Mouse (Mus musculus) kidney, embryonic 16.5 days (tissue): ENCODE data around the gene Elmo2. TPM values are rescaled to one million over a fixed set of nuclear protein-coding genes. Genes with fewer than 3 reads are reported as not detected.

Experiments
- ATAC-seq: fragments of 200-750 bp; cut with Nextera tagmentation; 2 replicates; pipeline ENCODE4 v1.8.0; 2017; ENCODE audit warnings: moderate TSS enrichment; ENCODE audit not compliant: low FRiP score, low TSS enrichment
- H3K27ac ChIP-seq: fragments of 300-500 bp; sonication (generic); 2 replicates; pipeline ENCODE4 v1.5.1; 2014; ENCODE audit warnings: low read length
- H3K27me3 ChIP-seq: fragments of 300-500 bp; sonication (generic); 2 replicates; pipeline ENCODE4 v1.6.1; 2014; ENCODE audit warnings: low read length, control low read depth, mixed read lengths; ENCODE audit not compliant: insufficient read depth
- H3K36me3 ChIP-seq: fragments of 300-500 bp; sonication (generic); 2 replicates; pipeline ENCODE4 v1.6.1; 2014; ENCODE audit warnings: low read length, control low read depth, mixed read lengths; ENCODE audit not compliant: insufficient read depth
- H3K4me1 ChIP-seq: fragments of 300-500 bp; sonication (generic); 2 replicates; pipeline ENCODE4 v1.6.1; 2014; ENCODE audit warnings: low read length, control low read depth, mixed read lengths; ENCODE audit not compliant: insufficient read depth
- H3K4me2 ChIP-seq: fragments of 300-500 bp; sonication (generic); replicated peaks from 2 replicates; pipeline ENCODE4 v1.6.1; 2014; ENCODE audit warnings: low read depth, low read length
- H3K4me3 ChIP-seq: fragments of 300-500 bp; sonication (generic); 2 replicates; pipeline ENCODE4 v1.5.1; 2014; ENCODE audit warnings: mild to moderate bottlenecking, low read length
- H3K9ac ChIP-seq: fragments of 300-500 bp; sonication (generic); replicated peaks from 2 replicates; pipeline ENCODE4 v1.6.1; 2014; ENCODE audit warnings: low read length
- H3K9me3 ChIP-seq: fragments of 300-500 bp; sonication (generic); 2 replicates; pipeline ENCODE4 v1.6.1; 2016; ENCODE audit warnings: low read length, control low read depth
- WGBS: fragments of 180-500 bp; shearing (Covaris S2); extraction: QIAGEN DNeasy Blood & Tissue Kit; methylation state at CpG from one replicate; pipeline ENCODE4 v1.1.7; 2014; 5-methylcytosine and 5-hydroxymethylcytosine counted together
- polyA plus RNA-seq: library from polyadenylated mRNA; unstranded; fragments of >200 nt; fragmentation: Nextera tagmentation; extraction: Ambion mirVana; gene quantifications from 2 replicates; pipeline ENCODE4 v1.2.1, GENCODE M21; 2015

The Elmo2 gene
- 88.4 and 93.7 TPM in 2 replicates for polyA plus RNA-seq

DNA sequence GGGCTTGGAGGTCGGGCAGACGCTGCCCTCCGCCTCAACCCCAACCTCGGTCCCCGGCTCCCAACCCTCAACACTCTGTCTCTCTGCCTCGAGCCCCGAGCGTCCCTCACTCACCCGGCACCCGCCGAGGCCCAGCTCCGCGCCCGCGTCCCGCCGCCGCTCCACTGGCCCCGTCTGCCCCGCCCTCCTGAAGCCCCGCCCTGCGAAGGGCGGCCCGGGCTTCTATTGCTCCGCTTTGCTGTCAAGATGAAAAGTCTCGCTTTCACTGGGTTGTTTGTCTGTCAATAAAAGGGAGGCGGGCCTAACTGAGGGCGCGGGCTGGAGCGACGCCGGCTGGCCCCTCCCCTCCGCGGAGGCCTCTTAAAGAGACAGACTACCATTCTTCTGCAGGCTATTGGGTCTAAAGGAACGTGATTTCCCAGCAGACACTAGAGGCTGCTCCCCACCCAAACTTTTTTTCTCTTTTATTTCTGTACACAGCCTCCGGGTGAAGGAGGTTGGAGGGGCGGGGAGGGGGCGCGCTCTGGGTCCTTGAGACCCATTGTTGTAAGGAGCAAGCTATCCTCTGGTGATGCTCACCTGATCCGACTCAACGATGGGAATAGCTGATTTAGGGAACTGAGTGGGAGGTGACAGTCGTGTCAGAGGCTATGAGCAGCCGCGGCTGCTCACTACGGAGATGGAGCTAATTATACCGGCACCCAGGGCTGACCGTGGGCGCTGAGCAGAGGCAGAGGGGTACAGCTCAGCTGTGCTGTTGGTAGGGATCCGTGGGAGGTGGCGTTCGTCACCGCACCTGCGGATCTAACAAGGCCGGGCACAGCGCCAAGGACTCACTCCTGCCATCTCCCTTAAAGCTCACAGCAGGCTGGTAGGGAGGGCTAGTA is at the start of gene Elmo2:
Gene Elmo2 (minus strand): TSS at position 176 of the 887 bp plus-strand sequence.
- Histone ChIP-seq H3K36me3 (peaks cover 3% of the 10 kb centered on the region; the same call in 1 of the 2 replicates), H3K4me3 (peak within 1 kb of the TSS; percentile 99), H3K4me2 (peak within 1 kb of the TSS; percentile 94), H3K4me1 (peaks cover 51% of the 10 kb centered on the region), H3K9me3 (peaks cover 6% of the 10 kb centered on the region), H3K9ac (peak within 1 kb of the TSS; percentile 92), H3K27ac (peak within 1 kb of the TSS; percentile 73), H3K27me3 (no peaks in the 10 kb centered on the region)
- peak; percentile 97 for ATAC-seq
- 0% methylated on average over 55 of the region's 55 CpGs for WGBS

DNA sequence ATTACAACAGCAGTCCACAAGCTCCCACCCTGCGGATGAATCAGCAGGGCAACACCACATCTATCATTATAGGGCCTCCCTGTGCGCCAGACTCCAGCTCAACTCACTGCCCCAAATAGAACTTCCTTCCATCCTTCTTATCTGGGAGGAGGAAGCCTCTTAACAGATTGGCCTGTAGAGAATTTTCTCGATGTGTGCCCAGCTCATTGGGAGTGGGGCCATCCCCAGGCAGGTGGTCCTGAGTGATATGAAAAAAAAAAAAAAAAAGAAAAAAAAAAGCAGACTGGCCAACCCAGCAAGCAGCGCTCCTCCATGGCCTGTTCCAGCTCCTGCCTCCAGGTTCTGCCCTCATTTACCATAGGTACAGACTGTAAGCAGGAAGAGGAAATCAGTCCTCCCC is 49.7 kb upstream of the Elmo2 start:
- H3K4me1 ChIP-seq, result no peaks in the 10 kb centered on the region
- H3K4me3 ChIP-seq, result no peak overlapping the region
- ATAC-seq, result no peak
- no peak overlapping the region for H3K9ac ChIP-seq
- peaks cover 11% of the 10 kb centered on the region for H3K9me3 ChIP-seq
- no peaks in the 10 kb centered on the region for H3K27me3 ChIP-seq
- WGBS, result 79% methylated on average over 4 of the region's 4 CpGs
- H3K4me2 ChIP-seq, result no peak overlapping the region
- H3K27ac ChIP-seq, result no peak overlapping the region
- peaks cover 48% of the 10 kb centered on the region for H3K36me3 ChIP-seq

DNA sequence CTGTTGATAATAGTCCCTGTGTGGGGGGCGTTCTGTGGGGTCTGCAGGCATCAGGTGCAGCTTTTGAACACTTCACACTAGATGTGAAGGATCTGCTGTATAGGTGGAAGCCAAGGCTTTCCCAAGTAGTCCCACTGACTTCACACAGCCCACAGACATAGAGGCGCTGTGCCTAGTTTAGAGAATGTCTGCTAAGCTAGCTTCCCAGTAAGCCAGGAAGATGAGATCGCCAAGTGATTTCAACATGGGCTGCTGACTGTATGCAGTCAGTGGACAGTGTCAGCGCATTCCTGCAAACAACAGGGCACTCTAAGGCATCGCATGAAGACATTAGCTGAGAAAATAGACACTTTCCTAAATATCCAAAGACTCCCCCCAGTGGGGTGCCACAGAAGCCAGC is 49.2 kb upstream of the Elmo2 start:
- H3K9me3 ChIP-seq, result peaks cover 5% of the 10 kb centered on the region
- no peak overlapping the region for H3K4me3 ChIP-seq
- no peak for ATAC-seq
- no peaks in the 10 kb centered on the region for H3K27me3 ChIP-seq
- WGBS, result 90% methylated on average over 5 of the region's 5 CpGs
- H3K36me3 ChIP-seq, result peaks cover 43% of the 10 kb centered on the region
- H3K4me1 ChIP-seq, result no peaks in the 10 kb centered on the region
- no peak overlapping the region for H3K9ac ChIP-seq
- no peak overlapping the region for H3K4me2 ChIP-seq
- H3K27ac ChIP-seq, result no peak overlapping the region

DNA sequence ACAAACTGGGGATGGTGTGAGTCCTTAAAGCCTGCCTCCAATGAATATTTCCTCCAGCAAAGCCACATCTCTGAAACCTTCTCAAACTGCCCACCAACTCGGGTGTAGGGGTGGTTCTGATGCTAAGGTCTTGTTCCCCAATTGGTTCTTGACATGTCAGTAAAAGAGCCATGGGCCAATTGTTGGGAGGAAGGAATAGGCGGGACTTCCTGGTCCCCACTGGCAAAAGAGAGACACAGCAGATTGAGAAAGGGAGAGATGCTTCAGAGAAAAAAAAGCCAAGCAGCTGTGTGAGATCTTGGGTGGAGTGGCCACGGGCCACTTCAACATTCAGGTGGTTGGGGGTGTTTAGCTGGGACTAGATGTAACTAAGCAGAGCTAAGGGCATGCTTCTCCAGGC is 44.8 kb upstream of the Elmo2 start:
- Histone ChIP-seq H3K4me1 (peaks cover 19% of the 10 kb centered on the region), H3K9ac (no peak overlapping the region), H3K9me3 (no peaks in the 10 kb centered on the region), H3K4me2 (no peak overlapping the region), H3K4me3 (no peak overlapping the region), H3K27me3 (no peaks in the 10 kb centered on the region), H3K27ac (no peak overlapping the region), H3K36me3 (peaks cover 7% of the 10 kb centered on the region; the same call in 1 of the 2 replicates)
- 26% methylated on average over 3 of the region's 3 CpGs for WGBS
- no peak for ATAC-seq

DNA sequence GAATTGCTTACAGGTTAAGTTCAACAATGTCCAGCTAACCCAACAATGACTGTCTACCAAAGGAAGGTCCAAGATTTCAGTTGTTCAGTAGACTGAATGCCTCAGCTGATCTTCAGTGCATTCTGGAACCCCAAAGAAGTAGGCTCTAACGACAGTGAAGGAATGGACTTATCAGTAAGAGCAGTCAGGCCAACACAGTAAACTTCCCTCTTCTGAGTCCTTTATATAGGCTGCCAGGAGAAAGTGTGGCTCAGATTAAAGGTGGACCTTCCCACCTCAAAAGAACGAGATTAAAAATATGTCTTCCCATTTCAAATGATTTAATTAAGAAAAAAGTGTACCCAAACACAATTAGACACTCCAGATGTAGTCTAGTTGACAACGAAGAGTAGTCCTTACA is 44.1 kb upstream of the Elmo2 start:
- Histone ChIP-seq H3K27ac (no peak overlapping the region), H3K36me3 (peaks cover 7% of the 10 kb centered on the region; the same call in 1 of the 2 replicates), H3K4me1 (peaks cover 19% of the 10 kb centered on the region), H3K4me2 (no peak overlapping the region), H3K4me3 (no peak overlapping the region), H3K27me3 (no peaks in the 10 kb centered on the region), H3K9ac (no peak overlapping the region), H3K9me3 (no peaks in the 10 kb centered on the region)
- WGBS, result 85% methylated on average over 3 of the region's 3 CpGs
- ATAC-seq, result no peak

DNA sequence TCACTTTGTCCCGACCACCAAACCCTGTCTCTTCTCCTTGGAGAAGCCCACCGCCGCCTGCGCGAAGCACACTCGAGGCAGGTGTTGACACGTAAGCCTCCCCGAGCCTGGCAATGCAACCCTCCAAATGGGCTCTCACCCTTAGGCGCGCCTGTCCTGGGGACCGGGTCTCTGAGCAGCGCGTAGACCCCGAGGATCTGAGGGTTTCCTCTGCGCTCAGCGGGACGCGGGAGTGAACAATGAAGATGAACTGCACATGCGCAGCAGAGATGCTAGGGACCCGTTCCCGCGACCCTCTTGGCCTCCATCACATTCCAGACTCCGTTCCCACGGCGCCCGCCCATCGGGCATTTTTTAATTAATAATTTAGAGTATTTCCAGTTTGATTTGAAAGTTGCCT is 42.2 kb upstream of the Elmo2 start, which contains the start of gene Zfp663:
Gene Zfp663 (minus strand): TSS at position 234 of the 400 bp plus-strand sequence.
- Histone ChIP-seq H3K27ac (peak within 1 kb of the TSS; percentile 59), H3K4me3 (peak within 1 kb of the TSS; percentile 40), H3K36me3 (no peaks in the 10 kb centered on the region), H3K4me1 (peaks cover 19% of the 10 kb centered on the region), H3K9ac (peak within 1 kb of the TSS; percentile 42), H3K4me2 (peak within 1 kb of the TSS; percentile 58), H3K9me3 (no peaks in the 10 kb centered on the region), H3K27me3 (no peaks in the 10 kb centered on the region)
- WGBS, result under 1% methylated on average over 27 of the region's 27 CpGs
- no peak for ATAC-seq

DNA sequence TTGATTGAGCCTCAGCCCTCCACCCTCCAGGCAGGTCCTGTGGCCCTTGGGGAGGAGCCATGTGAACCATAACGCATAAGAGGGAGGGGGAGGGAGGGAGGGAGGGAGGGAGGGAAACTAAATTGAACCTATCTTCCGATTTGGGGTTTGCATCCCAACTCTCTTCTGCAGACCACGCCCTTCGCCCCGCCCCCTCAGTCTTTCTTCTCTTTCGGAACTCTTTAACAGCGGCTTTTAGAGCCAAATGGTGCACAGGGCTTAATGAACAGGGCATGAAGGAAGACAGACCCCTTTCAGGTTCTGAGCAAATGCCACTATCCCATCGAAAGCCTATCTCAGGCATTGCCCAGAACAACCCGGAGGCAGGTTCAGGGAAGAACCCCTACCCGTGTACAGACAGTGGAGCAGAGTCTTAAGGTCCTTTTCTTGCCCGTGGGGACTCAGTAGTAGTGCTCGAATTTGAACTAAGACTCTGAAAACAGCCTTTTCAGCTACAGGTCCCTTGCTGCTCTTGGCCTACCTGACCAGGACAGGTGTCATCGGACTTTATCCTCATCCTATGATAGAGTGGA is 41.7 kb upstream of the Elmo2 start:
- Histone ChIP-seq H3K9ac (peak overlapping the region; percentile 42; the same call in 1 of the 2 replicates), H3K9me3 (no peaks in the 10 kb centered on the region), H3K4me2 (peak overlapping the region; percentile 58), H3K4me3 (peak overlapping the region; percentile 40), H3K36me3 (no peaks in the 10 kb centered on the region), H3K27ac (peak overlapping the region; percentile 59), H3K27me3 (no peaks in the 10 kb centered on the region), H3K4me1 (peaks cover 19% of the 10 kb centered on the region)
- ATAC-seq, result 0 out of 2 replicates have a peak, but pooled peaks have one; percentile 28
- 2% methylated on average over 13 of the region's 13 CpGs for WGBS

DNA sequence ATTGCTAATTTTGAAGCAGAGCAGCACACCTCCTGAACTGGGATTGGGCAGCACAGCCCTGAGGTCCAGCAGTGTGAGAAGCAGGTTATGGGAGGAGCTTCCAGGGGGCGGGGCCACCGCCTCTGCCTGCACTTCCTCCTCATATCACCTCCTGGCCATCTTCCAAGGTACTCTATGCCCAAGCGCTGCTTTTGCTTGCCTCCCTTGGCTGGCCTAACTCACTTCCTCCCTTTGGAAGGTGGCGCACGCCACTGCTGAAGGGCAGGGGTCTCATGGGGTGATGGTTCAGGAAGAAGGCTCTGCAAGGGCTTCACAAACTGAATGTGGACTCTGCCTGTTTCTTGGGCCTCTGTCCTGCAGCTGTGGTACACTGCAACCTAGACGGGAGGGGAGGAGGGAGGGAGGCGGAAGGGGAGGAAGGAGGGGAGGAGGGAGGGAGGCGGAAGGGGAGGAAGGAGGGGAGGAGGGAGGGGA is 40.8 kb upstream of the Elmo2 start:
- Histone ChIP-seq H3K4me1 (peaks cover 19% of the 10 kb centered on the region), H3K4me3 (peak overlapping the region; percentile 3; the same call in 1 of the 2 replicates), H3K9me3 (no peaks in the 10 kb centered on the region), H3K4me2 (peak overlapping the region; percentile 32), H3K36me3 (no peaks in the 10 kb centered on the region), H3K9ac (no peak overlapping the region), H3K27ac (0 out of 2 replicates have a peak overlapping the region, but pooled peaks have one; percentile 40), H3K27me3 (no peaks in the 10 kb centered on the region)
- WGBS, result 6% methylated on average over 5 of the region's 8 CpGs
- peak; percentile 78 for ATAC-seq

DNA sequence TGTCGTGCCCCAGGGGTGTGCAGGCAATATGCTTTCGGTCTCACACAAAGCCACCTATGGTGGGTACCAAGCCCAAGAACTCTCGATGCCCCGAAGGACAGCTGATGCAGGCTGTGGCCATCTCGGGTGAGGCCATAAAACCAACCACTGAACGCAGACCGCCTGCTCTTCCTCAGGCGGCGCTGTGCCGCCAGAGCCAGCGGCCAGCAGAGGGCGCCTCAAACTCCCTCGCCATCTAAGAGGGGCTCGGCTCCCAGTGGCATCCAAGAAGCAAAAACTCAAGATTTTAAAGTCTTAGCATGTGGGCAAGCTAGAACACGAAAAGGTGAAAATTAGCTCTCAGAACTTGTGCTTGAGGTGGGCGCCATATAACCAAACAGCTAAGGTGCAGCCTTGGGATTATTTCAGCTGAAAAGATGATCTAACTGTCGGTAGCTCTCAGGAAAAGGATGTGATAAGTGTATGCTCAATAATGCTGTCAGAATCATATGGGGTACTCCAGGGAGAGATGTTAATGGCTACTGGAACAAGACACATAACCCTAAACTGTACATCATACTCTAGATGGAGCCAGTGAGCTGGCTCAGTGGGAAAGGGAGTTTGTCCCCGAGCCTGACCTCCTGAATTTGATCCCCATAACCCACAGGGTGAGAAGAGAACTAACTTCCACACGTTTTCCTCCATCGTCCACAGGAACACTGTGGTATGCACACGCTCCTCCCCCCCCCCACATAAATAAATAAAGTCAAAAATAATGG is 38.2 kb upstream of the Elmo2 start:
- H3K27ac ChIP-seq, result no peak overlapping the region
- H3K9ac ChIP-seq, result no peak overlapping the region
- H3K27me3 ChIP-seq, result no peaks in the 10 kb centered on the region
- H3K9me3 ChIP-seq, result no peaks in the 10 kb centered on the region
- H3K36me3 ChIP-seq, result no peaks in the 10 kb centered on the region
- 0 out of 2 replicates have a peak overlapping the region, but pooled peaks have one; percentile 7 for H3K4me2 ChIP-seq
- 10% methylated on average over 21 of the region's 21 CpGs for WGBS
- ATAC-seq, result no peak
- H3K4me3 ChIP-seq, result 0 out of 2 replicates have a peak overlapping the region, but pooled peaks have one; percentile 3
- H3K4me1 ChIP-seq, result peaks cover 19% of the 10 kb centered on the region
